Mouse (Mus musculus) left cerebral cortex, postnatal 10 days (tissue): Measurements from ENCODE around the gene Cdh24. TPM values are rescaled to one million over a fixed set of nuclear protein-coding genes. Genes with fewer than 3 reads are reported as not detected.

ENCODE experiments used
- DNase-seq, 2 experiments: peaks; one replicate each; pipeline ENCODE4 v3.0.0; 2021 to 2022; ENCODE audit warnings: low spot score in 2 of 2, mixed read lengths in 1 of 2; ENCODE audit errors: extremely low spot score in 1 of 2
- intact Hi-C: fragments of 180-260 bp; cut with DNase I; formaldehyde crosslinking; loops from one replicate; pipeline ENCODE4 v1.15.1; 2025
- total RNA-seq, 2 experiments: library from RNA; stranded (reverse); gene quantifications; 2 replicates each; pipeline ENCODE4 v1.2.3; 2021

The Cdh24 gene
- total RNA-seq, 2 experiments from 2014 or later, result 11.8 to 15.4 TPM

DNA sequence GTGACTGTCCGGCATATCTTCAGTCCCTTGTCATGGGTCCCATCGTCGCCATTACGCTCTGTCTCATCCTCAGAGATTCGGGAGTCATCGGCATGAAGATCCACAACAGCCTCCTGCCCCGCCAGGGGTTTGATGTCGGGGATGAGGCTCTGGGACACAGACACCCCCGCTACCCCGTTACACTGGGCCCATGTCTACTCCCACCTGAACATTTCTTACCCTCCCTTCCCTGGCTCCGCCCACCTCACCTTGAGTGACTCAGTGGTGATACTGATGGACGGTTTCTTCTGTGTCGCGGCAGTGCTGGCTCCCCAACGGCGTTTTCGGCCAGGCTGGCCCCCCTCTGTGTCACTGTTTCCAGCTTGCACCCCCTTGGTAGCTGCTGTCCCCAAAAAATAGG is 5.3 kb upstream of the Cdh24 start:
- DNase-seq, result peak in 1 of 2 experiments; percentile 35
- intact Hi-C loops, result no loop called here

GRCm38 (mm10) chr14:54644294-54644693 is 3.1 kb upstream of the Cdh24 start:
- DNase-seq, result no peak
- intact Hi-C loops, result loop anchor here (5.0 kb wide), 2 partner anchors 117 to 582 kb away; no protein-coding TSS in a partner anchor

- DNase-seq, result no peak
- intact Hi-C loops, result loop anchor here (5.0 kb wide), 2 partner anchors 116 to 581 kb away; no protein-coding TSS in a partner anchor
These were observed 1.8 kb upstream of the Cdh24 start for GRCm38 (mm10) chr14:54643011-54643410.

GRCm38 (mm10) chr14:54642224-54642944 is 1.2 kb upstream of the Cdh24 start:
- intact Hi-C loops, result loop anchor here (5.0 kb wide), 2 partner anchors 115 to 580 kb away; no protein-coding TSS in a partner anchor
- peak in 1 of 2 experiments; percentile 52 for DNase-seq

DNA sequence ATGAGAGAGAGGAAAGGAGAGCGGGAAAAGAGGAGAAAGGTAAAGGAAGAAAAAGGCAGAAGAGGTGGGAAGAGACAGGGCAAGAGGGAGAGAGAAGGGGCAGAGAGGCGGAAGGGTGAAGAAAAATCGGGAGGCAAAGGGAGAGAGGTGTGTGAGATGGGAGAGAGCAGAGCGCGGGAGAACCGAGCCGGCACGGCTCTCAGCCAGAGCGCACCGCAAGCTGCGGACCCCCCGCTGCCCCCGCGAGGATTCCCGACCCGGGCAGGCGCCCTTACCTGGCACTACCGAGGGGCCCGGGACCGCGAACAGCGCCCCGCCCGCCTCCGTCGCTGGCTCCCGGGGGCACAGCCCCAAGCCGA is 239 bp downstream of the Cdh24 start, which contains the start of gene Gm17606:
Gene Gm17606, plus strand, starts transcription at position 7 of the 359 bp plus-strand sequence.
- intact Hi-C loops, result loop anchor here (2.0 to 5.0 kb wide), 4 partner anchors 72 to 579 kb away; no protein-coding TSS in a partner anchor
- DNase-seq, result no peak

DNA sequence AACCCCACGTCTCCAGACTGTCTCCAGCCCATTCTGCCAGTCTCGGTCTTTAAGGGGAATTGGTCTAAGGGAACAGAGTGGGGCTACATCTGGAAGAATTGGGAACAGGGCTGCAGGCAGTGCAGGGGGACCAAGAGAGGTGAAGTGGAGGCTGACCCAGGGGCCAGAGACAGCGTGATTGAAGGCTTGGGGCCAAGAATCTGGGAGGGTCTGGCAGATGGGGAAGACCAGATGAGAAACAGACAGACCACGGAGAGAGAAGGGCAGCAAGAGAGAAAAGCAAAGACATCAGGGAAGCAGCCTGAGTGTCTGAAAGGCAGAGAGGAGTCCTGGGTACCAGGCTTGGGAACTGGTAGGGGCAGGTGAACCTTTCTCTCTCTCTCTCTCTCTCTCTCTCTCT is 1.0 kb downstream of the Cdh24 start:
- intact Hi-C loops, result loop anchor here (2.0 to 5.0 kb wide), 4 partner anchors 71 to 578 kb away; no protein-coding TSS in a partner anchor
- no peak for DNase-seq

DNA sequence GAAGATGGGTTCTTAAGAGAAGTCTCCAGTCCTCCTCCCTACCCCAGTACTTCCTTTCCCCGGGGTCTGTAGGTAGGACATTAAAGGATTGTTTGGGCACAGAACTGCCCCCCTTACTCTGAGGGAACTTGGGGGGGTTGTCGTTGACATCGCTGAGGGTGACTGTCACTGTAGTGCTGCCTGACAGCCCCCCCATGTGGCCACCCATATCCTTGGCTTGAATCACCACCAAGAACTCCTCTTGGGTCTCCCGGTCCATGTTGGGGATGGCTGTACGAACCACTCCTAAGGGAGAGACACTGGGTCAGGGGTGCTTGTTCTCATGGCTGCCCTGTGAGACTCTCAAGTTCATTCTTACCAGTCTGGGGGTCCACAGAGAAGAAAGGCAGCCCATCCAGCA is 3.0 kb downstream of the Cdh24 start:
- intact Hi-C loops, result no loop called here
- DNase-seq, result peak in 1 of 2 experiments; percentile 55

- intact Hi-C loops, result no loop called here
- peak in 1 of 2 experiments; percentile 57 for DNase-seq
These were observed 4.2 kb downstream of the Cdh24 start for GRCm38 (mm10) chr14:54636954-54637353.

- DNase-seq, result no peak
- intact Hi-C loops, result no loop called here
These were observed 7.0 kb downstream of the Cdh24 start for GRCm38 (mm10) chr14:54634182-54634581.

DNA sequence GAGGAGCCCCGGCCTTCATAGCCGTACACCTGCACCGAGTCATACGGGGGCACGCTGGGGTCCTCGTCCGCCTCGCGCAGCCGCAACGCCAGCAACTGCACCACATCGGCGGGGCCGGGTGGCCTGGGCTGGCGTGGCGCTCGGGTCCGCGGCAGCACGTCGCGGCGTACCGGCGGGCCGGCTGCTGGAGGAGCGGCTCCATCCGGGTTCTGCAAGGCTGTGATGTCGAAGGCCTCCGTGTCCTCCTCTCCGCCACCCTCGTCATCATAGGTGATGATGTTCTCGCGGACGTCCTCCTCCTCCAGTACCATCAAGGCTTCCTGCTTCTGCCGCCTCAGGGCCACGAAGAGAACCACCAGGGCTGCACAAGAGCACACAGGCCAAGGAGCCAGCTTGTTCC is 8.9 kb downstream of the Cdh24 start:
- no peak for DNase-seq
- intact Hi-C loops, result no loop called here

GRCm38 (mm10) chr14:54631240-54631599 is 9.9 kb downstream of the Cdh24 start:
- intact Hi-C loops, result no loop called here
- no peak for DNase-seq

GRCm38 (mm10) chr14:54630583-54631239 is 10.5 kb downstream of the Cdh24 start:
- no peak for DNase-seq
- intact Hi-C loops, result no loop called here

DNA sequence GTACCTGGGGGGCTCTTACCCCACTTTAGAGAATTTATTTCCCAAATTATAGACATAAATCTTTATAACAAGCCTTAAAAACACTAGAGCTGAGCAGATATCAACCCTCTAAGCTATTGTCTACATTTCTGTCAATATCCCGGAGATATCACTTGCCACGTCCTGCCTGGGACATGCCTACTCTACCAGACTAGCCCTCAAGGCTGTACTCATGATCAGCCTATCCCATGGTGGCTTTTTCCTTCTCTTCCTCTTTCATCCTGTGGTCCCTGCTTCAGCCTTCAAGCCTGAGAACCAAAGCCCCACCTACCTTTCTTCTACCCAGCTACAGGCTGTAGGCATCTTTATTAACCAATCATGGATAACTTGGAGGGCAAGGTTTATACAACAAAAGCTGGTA is 11.4 kb downstream of the Cdh24 start:
- intact Hi-C loops, result no loop called here
- no peak for DNase-seq

- no peak for DNase-seq
- intact Hi-C loops, result no loop called here
These were observed 13.1 kb downstream of the Cdh24 start for GRCm38 (mm10) chr14:54628103-54628502.

GRCm38 (mm10) chr14:54624976-54625375 is 16.2 kb downstream of the Cdh24 start:
- no peak for DNase-seq
- intact Hi-C loops, result no loop called here

- DNase-seq, result no peak
- intact Hi-C loops, result no loop called here
These were observed 17.8 kb downstream of the Cdh24 start for GRCm38 (mm10) chr14:54623334-54623733.

DNA sequence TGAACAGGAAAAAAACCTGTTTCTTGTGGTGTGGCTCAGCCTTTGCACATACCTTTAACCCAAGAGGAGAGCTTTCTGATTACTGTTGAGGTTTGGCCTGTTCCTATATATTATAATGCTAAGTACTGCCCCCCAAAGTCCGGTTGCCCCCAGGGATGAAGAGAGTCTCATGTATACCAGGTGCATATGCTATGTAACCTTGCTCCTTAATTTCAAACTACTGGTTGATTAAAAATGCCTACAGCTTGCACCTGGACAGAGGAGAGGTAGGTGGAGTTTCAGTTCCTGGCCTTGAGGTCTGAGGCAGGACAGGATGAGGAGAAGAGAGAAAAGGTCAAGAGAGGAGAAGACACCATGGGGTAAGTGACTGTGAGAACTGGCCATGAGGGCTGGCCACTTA is 20.0 kb downstream of the Cdh24 start, which contains the start of gene Psmb11:
Gene Psmb11, plus strand, starts transcription at position 301 of the 400 bp plus-strand sequence.
- DNase-seq, result no peak
- intact Hi-C loops, result no loop called here

DNA sequence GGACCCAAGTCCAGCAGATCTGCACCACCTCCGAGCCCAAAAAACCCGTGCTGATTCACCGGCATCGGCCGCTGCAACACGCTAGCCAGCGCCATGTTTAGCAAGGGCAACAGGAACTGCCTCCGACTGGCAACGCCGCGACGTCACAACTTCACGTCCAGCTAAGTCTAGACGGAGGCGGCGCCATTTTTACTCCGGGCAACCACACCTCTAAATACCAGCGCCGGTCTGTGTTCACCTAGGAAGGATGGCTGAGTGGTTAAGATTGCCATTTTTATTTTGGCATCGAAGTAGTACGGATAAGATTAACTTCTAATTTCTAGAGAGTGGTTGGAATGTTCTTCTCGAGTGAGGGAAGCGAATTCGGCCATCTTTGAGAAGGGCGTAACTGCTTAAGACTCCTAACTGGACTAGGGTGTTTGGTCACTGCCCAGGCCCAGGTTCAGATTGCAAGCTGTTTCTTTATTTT is 23.2 kb downstream of the Cdh24 start, which contains the start of gene Psmb5:
Gene Psmb5, minus strand, starts transcription at position 126 of the 469 bp plus-strand sequence.
- DNase-seq, result peak; percentile 87 to 93
- intact Hi-C loops, result loop anchor here (5.0 kb wide), 1 partner anchor 36 kb away; no protein-coding TSS in a partner anchor

- no peak for DNase-seq
- intact Hi-C loops, result loop anchor here (5.0 kb wide), 1 partner anchor 35 kb away; no protein-coding TSS in a partner anchor
These were observed 23.8 kb downstream of the Cdh24 start for GRCm38 (mm10) chr14:54617152-54617896.
